Mouse (Mus musculus) splenic B cell, adult 2 months (primary cell): Measurements from ENCODE around the gene Zfp663.
A peak's percentile ranks its signal among the peaks of the same experiment; 100 is the strongest.

Experiments
- DNase-seq: peaks from one replicate; pipeline ENCODE4 v3.0.0-alpha.2; 2011; ENCODE audit warnings: low read depth, low spot score
- H3K27me3 ChIP-seq: 2 replicates; pipeline ENCODE4 v1.6.1; 2012; ENCODE audit warnings: mild to moderate bottlenecking, low read length, moderate library complexity, mixed read lengths; ENCODE audit not compliant: control insufficient read depth, poor library complexity, insufficient read depth, severe bottlenecking
- H3K36me3 ChIP-seq: 2 replicates; pipeline ENCODE4 v1.6.1; 2012; ENCODE audit warnings: mild to moderate bottlenecking, low read length, moderate library complexity, mixed read lengths; ENCODE audit not compliant: control insufficient read depth, poor library complexity, insufficient read depth, severe bottlenecking

Gene Zfp663

DNA sequence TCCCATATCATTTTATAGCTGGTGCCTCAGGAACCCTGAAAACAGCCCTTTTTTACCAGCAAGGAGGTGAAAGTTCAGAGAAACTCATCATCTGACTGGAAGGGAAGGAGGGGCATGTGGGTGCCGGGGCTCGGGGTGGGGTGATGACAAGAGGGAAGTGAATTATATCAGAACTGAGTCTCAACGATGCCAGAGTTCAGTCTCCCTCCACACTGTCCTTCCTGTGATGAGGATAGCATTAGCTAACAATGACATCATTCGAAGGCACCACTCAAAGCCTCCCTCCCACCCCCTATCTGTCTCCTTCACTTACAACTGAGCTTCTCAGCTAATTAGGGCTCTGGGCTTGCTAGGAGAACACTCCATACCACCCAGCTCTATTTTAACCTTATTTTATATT, 49.0 kb downstream of the Zfp663 start:
- peak; percentile 39 for DNase-seq
- H3K36me3 ChIP-seq: 0 out of 2 replicates have a peak, but pooled peaks cover 2% of the 10 kb centered on the region

DNA sequence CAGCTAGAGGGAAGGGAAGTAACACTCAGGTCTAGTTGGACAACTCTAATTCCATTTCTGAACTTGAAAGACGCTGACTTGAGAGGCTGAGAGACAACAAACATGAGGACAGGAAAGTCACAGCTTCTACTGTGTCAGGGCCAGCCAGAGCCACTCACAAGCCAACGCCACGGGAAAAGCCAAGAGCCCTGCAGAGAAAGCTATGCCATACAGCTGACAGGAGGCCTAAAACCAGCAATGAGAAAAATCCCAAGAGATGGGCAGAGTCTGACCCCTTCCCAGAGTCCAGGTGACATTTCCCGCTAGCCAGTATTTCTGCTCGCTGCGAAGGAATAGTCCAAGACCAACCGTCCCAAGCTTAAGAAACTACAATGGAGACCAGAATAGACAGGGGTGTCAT, 49.6 kb downstream of the Zfp663 start:
- DNase-seq: no peak
- H3K27me3 ChIP-seq: no peaks in the 10 kb centered on the region
- 0 out of 2 replicates have a peak, but pooled peaks cover 2% of the 10 kb centered on the region for H3K36me3 ChIP-seq

More for the DNA sequence above, 49.0 kb downstream of the Zfp663 start:
- H3K27me3 ChIP-seq: no peaks in the 10 kb centered on the region

DNA sequence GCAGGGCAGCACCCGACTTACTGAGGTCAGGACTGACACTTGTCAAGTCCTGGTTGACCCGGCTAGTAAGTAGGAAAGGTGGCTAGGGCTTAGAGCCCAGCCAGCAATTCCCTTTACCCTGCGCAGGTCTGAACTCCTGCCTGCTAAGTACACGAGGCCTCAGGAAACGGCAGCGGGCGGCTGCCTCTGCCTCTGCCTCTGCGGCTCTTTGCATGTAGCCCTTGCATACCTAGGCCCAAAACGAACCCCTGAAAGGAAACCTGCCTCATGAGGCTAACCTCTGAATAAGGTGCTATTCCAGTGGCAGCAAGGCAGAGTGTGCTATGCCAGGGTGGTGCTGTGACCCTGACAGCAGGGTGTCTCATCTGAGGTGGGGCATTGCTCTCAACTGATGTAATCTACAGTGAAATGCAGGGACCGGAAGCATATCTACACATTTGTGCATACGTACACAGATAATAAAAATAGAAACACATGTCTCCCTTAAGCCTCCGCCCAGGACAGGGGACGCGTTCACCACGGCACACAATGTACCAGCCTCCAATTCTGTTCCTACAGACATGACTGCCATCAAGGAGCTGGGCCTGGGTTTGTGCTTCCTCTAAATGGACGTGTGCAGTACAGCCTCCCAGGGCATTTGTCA, 50.8 kb downstream of the Zfp663 start:
- no peak for DNase-seq
- Histone ChIP-seq H3K36me3 (peaks cover 3% of the 10 kb centered on the region), H3K27me3 (no peaks in the 10 kb centered on the region)

DNA sequence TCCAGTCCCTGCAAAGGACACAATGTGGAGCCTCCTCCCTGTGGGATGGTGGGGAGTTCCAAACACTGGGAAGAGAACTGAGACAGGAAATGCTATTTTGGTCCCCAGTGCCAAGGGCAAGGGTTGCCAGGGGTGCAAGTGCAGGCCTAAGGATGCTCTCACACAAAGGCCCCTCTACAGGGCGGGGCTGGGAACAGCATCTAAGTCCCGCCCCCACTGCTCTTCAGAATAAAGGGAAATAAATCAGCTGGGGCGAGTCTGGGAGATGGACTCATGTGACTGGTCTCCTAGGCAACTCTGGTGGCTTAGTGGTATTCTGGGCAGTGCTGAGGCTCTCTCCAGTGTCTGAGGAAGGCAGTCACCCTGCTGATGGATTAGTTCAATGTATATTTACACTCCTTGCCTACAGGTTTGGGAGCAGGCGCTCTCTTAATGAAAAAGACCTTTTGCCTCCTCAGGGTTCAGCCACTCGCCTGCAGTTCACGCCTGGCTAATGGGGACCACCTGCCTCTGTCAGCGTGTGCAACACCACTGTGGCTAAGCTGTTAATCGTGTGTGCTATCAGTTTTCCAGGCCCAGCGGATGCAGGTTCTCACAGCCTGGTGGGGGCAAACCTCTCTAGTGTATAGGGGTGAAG, 51.6 kb downstream of the Zfp663 start:
- DNase-seq: peak; percentile 25
- H3K36me3 ChIP-seq: peaks cover 3% of the 10 kb centered on the region
- H3K27me3 ChIP-seq: no peaks in the 10 kb centered on the region

DNA sequence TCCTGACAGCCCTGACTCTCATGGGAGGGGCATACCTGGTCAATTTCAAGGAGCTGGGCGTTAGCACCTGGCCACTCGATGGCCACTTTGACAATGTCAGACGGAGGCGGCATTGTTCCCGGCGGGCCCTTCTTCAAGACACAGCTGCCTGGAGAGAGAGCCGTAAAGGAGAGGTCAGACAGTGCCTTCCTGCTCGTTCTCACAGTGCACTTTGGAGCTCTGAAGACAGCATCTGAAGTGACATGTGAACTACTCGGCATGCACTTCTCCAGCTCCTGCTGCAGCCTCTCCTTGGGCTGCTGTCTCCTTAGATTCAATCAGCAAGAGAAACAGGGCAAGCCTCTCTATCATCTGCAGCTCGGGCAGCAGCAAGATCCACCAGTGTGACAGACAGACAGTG, 52.3 kb downstream of the Zfp663 start:
- DNase-seq: no peak
- Histone ChIP-seq H3K36me3 (peaks cover 3% of the 10 kb centered on the region), H3K27me3 (no peaks in the 10 kb centered on the region)

DNA sequence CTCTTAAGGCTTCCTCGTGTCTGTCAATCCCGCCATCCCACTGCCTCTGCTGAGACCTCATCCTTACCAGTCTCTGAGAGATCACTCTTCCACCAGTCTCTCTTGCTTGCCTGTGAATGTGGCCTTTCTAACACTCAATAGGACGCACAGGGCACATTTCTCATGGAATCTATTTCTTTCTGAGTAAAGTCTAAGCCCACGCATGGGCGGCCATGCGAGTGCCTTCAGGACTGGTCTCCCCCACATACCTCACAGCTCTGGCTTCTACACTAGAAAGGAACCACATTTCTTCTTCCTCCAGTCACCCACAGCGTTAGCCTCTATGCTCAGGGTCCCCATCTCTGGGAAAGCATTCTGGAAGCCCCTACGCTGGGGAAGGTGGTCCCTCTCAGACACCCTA, 54.3 kb downstream of the Zfp663 start:
- Histone ChIP-seq H3K36me3 (peaks cover 3% of the 10 kb centered on the region), H3K27me3 (no peaks in the 10 kb centered on the region)
- DNase-seq: no peak

DNA sequence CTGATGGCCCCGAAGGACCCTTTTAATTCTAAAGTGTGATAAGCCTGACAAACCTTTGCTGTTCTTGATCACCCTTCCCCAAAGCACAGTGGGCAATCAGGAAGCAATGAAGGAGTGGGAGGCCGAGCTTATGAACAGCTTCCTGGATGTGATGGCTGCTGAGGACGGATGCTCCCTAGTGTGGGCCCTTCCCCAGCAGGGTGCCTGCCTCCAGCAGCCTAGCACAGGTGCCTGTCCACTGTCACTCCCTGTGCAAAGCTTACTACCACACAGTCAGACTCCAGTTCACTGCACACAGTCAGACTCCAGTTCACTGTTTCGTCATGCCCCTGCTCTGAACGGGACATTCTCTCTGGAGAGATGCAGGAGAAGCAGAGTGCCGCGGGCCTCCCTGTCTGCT, 56.1 kb downstream of the Zfp663 start:
- H3K36me3 ChIP-seq: peaks cover 3% of the 10 kb centered on the region
- no peaks in the 10 kb centered on the region for H3K27me3 ChIP-seq
- no peak for DNase-seq

DNA sequence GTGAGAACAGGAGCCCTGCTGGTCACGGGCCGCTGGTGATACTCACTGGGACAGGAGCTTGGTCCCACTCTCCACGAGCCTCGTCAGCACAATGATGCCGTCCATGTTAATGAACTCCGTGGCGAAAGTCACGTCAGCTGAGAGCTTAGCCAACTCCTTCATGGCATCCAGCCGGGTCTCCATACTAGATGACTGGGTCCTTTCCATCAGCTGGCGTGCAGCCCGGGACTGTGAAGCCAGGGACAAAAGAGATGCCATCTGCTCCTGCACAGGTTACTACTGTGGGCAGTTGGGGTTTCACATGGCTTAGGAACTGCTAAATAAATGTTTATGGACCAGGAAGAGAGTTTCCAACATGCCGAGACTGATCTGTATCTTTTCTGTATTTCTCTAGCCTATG, 57.0 kb downstream of the Zfp663 start:
- H3K27me3 ChIP-seq: no peaks in the 10 kb centered on the region
- no peak for DNase-seq
- peaks cover 3% of the 10 kb centered on the region for H3K36me3 ChIP-seq

DNA sequence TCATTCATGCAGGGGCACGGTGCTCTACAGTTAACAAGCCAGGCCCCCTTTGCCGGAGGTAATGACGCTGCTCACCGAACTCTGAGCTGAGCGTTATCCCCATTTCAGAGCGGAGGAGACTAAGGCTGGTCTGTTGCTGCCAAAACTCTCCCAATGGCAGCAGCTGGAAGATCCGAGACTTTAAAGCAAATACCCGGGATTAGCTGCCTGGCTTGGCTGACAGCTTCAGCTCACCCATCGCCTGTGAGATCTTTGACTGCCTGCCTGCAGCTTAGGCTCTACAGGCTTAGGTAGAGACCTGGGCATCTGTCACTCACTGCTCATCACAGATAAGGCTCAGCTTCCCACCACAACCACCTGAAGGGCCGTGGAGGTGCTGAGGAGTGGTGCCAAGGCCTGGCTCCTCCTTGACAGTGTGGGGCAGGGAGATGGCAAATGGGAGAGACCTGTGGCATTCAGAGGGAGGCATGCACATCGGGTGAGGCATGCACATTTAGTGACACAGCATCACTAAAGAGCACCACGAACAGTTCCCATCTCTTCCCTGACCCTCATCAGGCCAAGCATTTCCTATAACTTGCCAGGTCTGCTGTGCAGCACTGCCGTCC, 57.6 kb downstream of the Zfp663 start:
- no peaks in the 10 kb centered on the region for H3K27me3 ChIP-seq
- DNase-seq: no peak
- peaks cover 3% of the 10 kb centered on the region for H3K36me3 ChIP-seq

DNA sequence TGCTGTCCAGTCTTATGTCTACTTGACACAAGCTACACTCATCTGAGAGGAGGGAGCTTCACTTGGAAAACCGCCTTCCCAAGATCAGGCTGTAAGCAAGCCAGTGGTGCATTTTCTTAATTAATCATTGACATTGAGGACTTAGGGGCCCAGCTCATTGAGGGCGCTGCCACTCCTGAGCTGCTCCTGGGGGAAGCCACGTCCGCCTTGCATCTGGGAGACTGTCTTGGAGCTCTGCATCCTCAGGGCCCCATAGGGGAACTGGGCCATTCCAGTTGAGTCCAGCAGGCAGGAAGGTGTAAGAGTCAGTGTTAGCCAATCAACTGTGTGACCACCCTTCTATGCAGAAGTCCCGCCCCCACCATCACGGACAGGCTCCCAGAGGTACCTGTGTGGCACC, 60.7 kb downstream of the Zfp663 start:
- Histone ChIP-seq H3K36me3 (peaks cover 2% of the 10 kb centered on the region), H3K27me3 (no peaks in the 10 kb centered on the region)
- DNase-seq: no peak

DNA sequence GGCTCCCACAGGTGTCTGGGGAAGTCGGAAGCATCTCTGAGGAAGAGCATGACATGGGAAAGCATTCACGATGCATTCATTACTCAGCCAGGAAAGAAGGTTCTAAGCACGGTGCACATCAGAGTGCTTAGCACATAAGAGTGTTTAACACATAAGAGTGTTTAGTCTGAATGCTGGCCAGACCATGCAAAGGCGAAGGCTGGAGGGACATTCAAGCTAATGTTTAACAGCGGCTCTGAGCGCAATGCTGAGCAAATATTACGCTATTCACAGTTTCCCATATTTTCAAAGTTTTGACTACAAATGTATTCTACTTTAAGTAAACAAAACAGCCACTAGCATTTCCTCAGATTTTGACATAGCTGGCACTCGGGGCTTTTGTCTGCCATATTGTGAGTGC, 63.1 kb downstream of the Zfp663 start:
- H3K27me3 ChIP-seq: no peaks in the 10 kb centered on the region
- no peak for DNase-seq
- peaks cover 2% of the 10 kb centered on the region; the same call in 1 of the 2 replicates for H3K36me3 ChIP-seq

DNA sequence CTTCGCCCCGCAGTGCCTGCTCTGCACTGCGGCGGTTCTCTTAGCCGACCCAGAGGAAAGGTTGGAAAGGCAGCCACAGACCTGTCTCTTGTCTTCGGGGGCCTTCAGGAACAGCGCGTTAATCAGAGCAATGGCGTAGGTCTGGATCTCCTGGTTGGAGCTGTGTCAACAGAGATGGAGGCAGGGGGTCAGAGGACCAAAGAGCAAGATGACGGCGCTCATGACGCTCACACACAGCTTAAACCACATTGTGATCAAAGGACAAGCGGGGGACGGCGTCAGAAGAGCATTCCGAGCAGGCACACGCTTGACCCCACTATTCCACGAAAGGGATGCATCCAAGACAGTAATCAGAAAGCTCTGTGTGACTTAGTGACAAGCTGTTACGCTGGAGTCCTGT, 63.7 kb downstream of the Zfp663 start:
- H3K27me3 ChIP-seq: no peaks in the 10 kb centered on the region
- peaks cover 2% of the 10 kb centered on the region; the same call in 1 of the 2 replicates for H3K36me3 ChIP-seq
- no peak for DNase-seq

DNA sequence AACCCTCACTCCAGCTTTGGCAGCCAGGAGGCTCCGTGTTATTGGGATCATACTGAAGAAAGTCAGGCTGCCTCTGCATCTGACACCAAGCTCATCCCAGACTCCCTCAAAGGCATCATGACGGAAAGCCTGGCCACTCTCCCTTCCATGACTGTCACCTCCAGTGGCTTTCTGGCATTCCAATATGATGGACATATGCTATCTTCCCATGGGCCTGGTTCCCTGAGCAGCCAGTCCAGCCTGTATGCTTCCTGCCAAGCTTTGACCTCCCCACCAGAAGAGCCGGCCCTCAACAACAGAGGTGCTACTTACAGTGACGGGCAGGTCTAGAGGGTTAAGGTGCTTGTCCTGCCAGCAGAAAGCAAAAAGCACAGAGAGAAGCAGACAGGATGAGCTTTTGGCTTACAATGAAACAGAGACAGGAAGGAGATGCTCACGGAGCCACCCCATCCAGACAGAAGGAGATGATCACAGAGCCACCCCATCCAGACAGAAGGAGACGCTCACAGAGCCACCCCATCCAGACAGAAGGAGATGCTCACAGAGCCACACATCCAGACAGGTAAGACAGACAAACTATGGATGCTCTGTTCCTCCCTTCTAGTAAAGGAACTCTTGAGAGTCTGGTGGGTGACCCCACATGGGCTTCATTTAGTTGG, 65.0 kb downstream of the Zfp663 start:
- DNase-seq: no peak
- Histone ChIP-seq H3K36me3 (peaks cover 2% of the 10 kb centered on the region; the same call in 1 of the 2 replicates), H3K27me3 (no peaks in the 10 kb centered on the region)

DNA sequence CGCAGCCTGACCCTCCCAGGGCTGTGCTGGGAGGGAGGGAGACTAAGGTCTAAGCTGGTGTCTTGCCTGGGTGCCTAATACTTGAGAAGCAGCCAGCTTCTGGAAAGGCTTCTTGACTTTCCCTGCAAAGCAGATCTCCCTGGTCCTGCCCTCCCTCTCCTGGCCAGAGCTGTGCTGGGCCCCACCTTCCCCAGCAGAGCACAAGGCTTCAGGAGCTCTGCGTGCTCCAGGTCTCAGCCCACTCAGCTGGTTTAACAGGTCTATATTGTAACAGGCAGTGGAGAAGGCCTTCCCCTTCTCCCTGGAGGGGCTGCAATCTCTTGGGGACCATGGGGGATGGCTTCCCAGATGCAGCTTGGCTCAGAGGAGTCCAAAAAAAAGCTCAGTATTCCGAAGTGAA, 67.1 kb downstream of the Zfp663 start:
- no peaks in the 10 kb centered on the region for H3K27me3 ChIP-seq

More for the DNA sequence above, 67.1 kb downstream of the Zfp663 start:
- H3K36me3 ChIP-seq: peaks cover 5% of the 10 kb centered on the region
- no peak for DNase-seq
